Mouse (Mus musculus) limb, embryonic 12.5 days (tissue): ENCODE data around the gene Mapk7. TPM values are rescaled to one million over a fixed set of nuclear protein-coding genes. Genes with fewer than 3 reads are reported as not detected.
A peak's percentile ranks its signal among the peaks of the same experiment; 100 is the strongest.

Experiments
- ATAC-seq: fragments of 200-750 bp; cut with Nextera tagmentation; 2 replicates; pipeline ENCODE4 v1.8.0; 2017; ENCODE audit warnings: low read depth, moderate TSS enrichment; ENCODE audit not compliant: insufficient number of reproducible peaks, insufficient read depth, low FRiP score, low TSS enrichment
- H3K27ac ChIP-seq: fragments of 300-500 bp; sonication (generic); 2 replicates; pipeline ENCODE4 v1.5.1; 2016; ENCODE audit warnings: mild to moderate bottlenecking, moderate library complexity
- H3K27me3 ChIP-seq: fragments of 300-500 bp; sonication (generic); 2 replicates; pipeline ENCODE4 v1.6.1; 2016; ENCODE audit warnings: mild to moderate bottlenecking, moderate library complexity
- H3K36me3 ChIP-seq: fragments of 300-500 bp; sonication (generic); 2 replicates; pipeline ENCODE4 v1.6.1; 2016; ENCODE audit warnings: mild to moderate bottlenecking, moderate library complexity
- H3K4me1 ChIP-seq: fragments of 300-500 bp; sonication (generic); replicated peaks from 2 replicates; pipeline ENCODE4 v1.6.1; 2016
- H3K4me2 ChIP-seq: fragments of 300-500 bp; sonication (generic); 2 replicates; pipeline ENCODE4 v1.6.1; 2016; ENCODE audit warnings: mild to moderate bottlenecking, moderate library complexity
- H3K4me3 ChIP-seq: fragments of 300-500 bp; sonication (generic); replicated peaks from 2 replicates; pipeline ENCODE4 v1.5.1; 2016; ENCODE audit warnings: mild to moderate bottlenecking
- H3K9ac ChIP-seq: fragments of 300-500 bp; sonication (generic); replicated peaks from 2 replicates; pipeline ENCODE4 v1.6.1; 2016; ENCODE audit warnings: mild to moderate bottlenecking, moderate library complexity
- H3K9me3 ChIP-seq: fragments of 300-500 bp; sonication (generic); 2 replicates; pipeline ENCODE4 v1.6.1; 2016; ENCODE audit warnings: mild to moderate bottlenecking, moderate library complexity
- WGBS: fragments of 180-500 bp; shearing (Covaris S2); methylation state at CpG from one replicate; pipeline ENCODE4 v1.1.7; 2016; 5-methylcytosine and 5-hydroxymethylcytosine counted together
- polyA plus RNA-seq: library from polyadenylated mRNA; unstranded; fragments of >200 nt; fragmentation: Nextera tagmentation; extraction: Ambion mirVana; gene quantifications from 2 replicates; pipeline ENCODE4 v1.2.1, GENCODE M21; 2016

The Mapk7 gene
- polyA plus RNA-seq, 1 experiment from 2014 or later, result 85.0 TPM

DNA sequence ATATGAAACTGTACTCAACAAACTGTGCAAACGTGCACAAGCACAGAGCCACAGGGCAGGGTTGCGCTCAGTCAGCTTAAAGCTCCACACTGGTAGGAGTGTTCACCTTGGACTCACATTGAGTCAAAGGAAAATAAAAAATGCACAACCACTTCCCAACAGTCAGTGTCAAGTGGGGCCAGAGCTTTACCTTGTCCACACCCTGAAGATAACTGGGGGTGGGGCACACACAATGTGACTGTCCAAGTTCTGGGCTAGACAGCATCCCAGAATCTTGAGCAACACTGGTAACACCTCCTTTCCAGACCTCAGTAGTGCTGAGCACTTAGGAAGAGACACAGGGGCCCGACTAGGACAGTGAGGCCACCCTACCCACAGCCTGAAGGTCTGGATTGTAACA lies 24.7 kb upstream of the Mapk7 start:
- Histone ChIP-seq H3K9me3 (no peaks in the 10 kb centered on the region), H3K36me3 (peaks cover 69% of the 10 kb centered on the region), H3K27ac (no peak overlapping the region), H3K4me2 (no peak overlapping the region), H3K9ac (no peak overlapping the region), H3K4me1 (no peaks in the 10 kb centered on the region), H3K27me3 (no peaks in the 10 kb centered on the region), H3K4me3 (no peak overlapping the region)
- WGBS, result 90% methylated on average over 3 of the region's 3 CpGs
- no peak for ATAC-seq

DNA sequence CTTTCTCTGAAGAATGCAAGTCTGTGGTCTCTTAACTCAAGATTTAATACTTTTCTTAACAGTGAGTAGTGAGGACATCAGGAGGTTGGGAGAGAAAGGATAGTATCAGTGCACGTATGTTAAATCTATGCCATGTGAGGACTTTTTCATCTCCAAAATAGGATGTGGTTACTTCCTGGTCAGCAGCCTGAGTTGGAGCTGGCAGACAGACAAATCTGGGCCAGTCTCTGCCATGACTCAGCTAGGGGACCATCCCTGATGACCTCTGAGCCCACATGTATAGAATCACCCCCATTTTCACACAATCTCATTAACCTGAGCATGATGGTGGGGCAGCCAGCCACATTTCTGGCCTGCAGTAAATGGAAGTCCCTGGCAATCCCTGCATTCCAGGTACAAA lies 23.8 kb upstream of the Mapk7 start:
- Histone ChIP-seq H3K9ac (no peak overlapping the region), H3K4me2 (no peak overlapping the region), H3K9me3 (no peaks in the 10 kb centered on the region), H3K27me3 (no peaks in the 10 kb centered on the region), H3K36me3 (peaks cover 76% of the 10 kb centered on the region), H3K4me3 (no peak overlapping the region), H3K27ac (no peak overlapping the region), H3K4me1 (no peaks in the 10 kb centered on the region)
- 88% methylated on average over 1 of the region's 1 CpGs for WGBS
- ATAC-seq, result no peak

GRCm38 (mm10) chr11:61514953-61515352 lies 20.7 kb upstream of the Mapk7 start:
- Histone ChIP-seq H3K4me1 (no peaks in the 10 kb centered on the region), H3K9ac (no peak overlapping the region), H3K27me3 (no peaks in the 10 kb centered on the region), H3K9me3 (no peaks in the 10 kb centered on the region), H3K4me3 (no peak overlapping the region), H3K27ac (no peak overlapping the region), H3K4me2 (no peak overlapping the region), H3K36me3 (peaks cover 66% of the 10 kb centered on the region)
- WGBS, result 47% methylated on average over 3 of the region's 3 CpGs
- ATAC-seq, result no peak

GRCm38 (mm10) chr11:61504713-61505257 lies 10.6 kb upstream of the Mapk7 start, which contains the start of gene B9d1:
Gene B9d1 (plus strand): TSS chr11:61505144.
- H3K27ac ChIP-seq, result peak within 1 kb of the TSS; percentile 85

DNA sequence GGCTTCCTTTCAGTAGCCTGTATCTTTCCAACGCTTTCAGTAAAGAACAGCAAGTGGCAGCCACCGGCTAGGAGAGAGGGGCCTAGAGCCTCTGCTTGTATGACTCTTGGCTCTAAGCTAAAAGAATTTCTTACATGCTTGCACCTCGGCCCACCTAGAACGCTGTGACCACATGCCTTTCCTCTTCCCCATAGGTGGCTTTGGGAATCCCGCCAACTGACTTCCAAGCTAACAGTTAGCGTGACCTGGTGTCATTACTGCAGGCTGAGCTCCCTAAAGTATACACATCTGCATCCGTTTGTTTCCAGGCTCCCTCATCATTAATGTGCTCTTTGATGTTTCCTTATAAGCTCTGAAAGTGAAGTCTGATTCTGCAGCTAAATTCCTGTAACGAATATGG lies 9.7 kb upstream of the Mapk7 start:
- no peak for ATAC-seq
- Histone ChIP-seq H3K9me3 (no peaks in the 10 kb centered on the region), H3K4me1 (peaks cover 25% of the 10 kb centered on the region), H3K27me3 (no peaks in the 10 kb centered on the region), H3K9ac (no peak overlapping the region), H3K27ac (peak overlapping the region; percentile 50), H3K4me2 (no peak overlapping the region), H3K4me3 (peak overlapping the region; percentile 59; the same call in 1 of the 2 replicates), H3K36me3 (0 out of 2 replicates have a peak, but pooled peaks cover 6% of the 10 kb centered on the region)
- WGBS, result 42% methylated on average over 8 of the region's 8 CpGs

More at GRCm38 (mm10) chr11:61504713-61505257, 10.6 kb upstream of the Mapk7 start, which contains the start of gene B9d1:
- no peaks in the 10 kb centered on the region for H3K9me3 ChIP-seq
- peaks cover 21% of the 10 kb centered on the region for H3K4me1 ChIP-seq
- H3K4me3 ChIP-seq, result peak within 1 kb of the TSS; percentile 59
- H3K4me2 ChIP-seq, result peak within 1 kb of the TSS; percentile 54
- WGBS, result under 1% methylated on average over 39 of the region's 39 CpGs
- H3K9ac ChIP-seq, result peak within 1 kb of the TSS; percentile 63
- peak; percentile 91 for ATAC-seq
- peaks cover 15% of the 10 kb centered on the region; the same call in 1 of the 2 replicates for H3K36me3 ChIP-seq
- no peaks in the 10 kb centered on the region for H3K27me3 ChIP-seq

DNA sequence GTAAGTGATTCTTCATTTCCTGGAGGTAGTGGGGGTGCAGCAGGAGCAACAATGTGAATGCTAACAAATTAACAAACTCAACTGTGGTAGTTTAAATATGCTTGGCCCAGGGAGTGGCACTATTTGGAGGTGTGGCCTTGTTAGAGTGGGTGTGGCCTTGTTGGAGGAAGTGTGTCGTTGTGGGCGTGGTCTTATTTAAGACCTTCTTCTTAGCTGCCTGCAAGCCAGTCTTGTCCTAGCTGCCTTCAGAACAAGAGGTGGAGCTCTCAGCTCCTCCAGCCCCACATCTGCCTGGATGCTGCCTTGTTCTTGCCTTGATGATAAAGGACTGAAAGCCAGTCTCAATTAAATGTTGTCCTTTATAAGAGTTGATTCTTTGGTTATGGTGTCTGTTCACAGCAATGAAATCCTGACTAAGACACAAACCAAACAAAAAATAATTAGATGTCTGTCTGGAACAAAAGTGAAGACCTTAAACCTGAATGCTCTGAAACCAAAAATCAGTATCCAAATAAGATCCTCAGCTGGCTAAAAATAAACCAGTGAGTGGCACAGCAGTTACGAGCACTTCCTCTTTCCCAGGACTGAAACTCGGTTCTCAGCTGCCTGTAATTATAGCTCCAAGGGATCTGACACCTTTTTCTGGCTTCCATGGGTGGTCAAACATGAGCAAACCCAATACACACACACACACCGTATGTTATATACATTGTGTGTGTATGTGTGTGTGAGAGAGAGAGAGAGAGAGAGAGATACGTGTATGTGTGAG lies 4.7 kb upstream of the Mapk7 start:
- Histone ChIP-seq H3K4me2 (no peak overlapping the region), H3K4me3 (no peak overlapping the region), H3K36me3 (no peaks in the 10 kb centered on the region), H3K9me3 (no peaks in the 10 kb centered on the region), H3K27me3 (no peaks in the 10 kb centered on the region), H3K27ac (0 out of 2 replicates have a peak overlapping the region, but pooled peaks have one; percentile 29), H3K9ac (no peak overlapping the region), H3K4me1 (peaks cover 9% of the 10 kb centered on the region)
- no peak for ATAC-seq
- 58% methylated on average over 6 of the region's 6 CpGs for WGBS

DNA sequence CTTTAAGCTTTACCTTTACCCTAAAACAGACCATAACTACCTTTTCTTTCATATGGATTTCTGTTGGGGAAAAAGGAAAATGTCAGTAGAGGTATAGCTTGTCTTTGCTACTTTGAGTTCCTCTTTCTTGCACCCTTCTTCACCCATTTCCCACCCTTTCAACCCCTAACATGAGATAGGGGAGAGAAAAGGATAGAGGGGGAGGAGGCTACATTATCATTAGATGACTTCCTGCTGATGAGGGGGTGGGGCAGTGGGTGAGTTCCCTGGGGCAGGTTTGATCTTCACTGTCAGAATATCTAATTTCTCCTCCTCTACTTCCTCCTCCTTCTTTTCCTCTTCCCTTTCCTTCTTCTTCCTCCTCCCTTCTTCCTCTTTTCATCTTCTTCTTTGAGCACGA lies 3.3 kb upstream of the Mapk7 start:
- H3K36me3 ChIP-seq, result peaks cover 6% of the 10 kb centered on the region
- H3K4me3 ChIP-seq, result no peak overlapping the region
- H3K9ac ChIP-seq, result no peak overlapping the region
- no peak overlapping the region for H3K27ac ChIP-seq
- no peaks in the 10 kb centered on the region for H3K9me3 ChIP-seq
- no peak for ATAC-seq
- WGBS, result 78% methylated on average over 1 of the region's 1 CpGs
- peaks cover 13% of the 10 kb centered on the region for H3K4me1 ChIP-seq
- no peak overlapping the region for H3K4me2 ChIP-seq
- H3K27me3 ChIP-seq, result no peaks in the 10 kb centered on the region

GRCm38 (mm10) chr11:61495528-61495927 lies 1.3 kb upstream of the Mapk7 start:
- Histone ChIP-seq H3K36me3 (peaks cover 25% of the 10 kb centered on the region), H3K9ac (no peak overlapping the region), H3K4me2 (no peak overlapping the region), H3K27me3 (no peaks in the 10 kb centered on the region), H3K9me3 (no peaks in the 10 kb centered on the region), H3K27ac (peak overlapping the region; percentile 90; the same call in 1 of the 2 replicates), H3K4me1 (peaks cover 18% of the 10 kb centered on the region), H3K4me3 (no peak overlapping the region)
- WGBS, result 91% methylated on average over 2 of the region's 2 CpGs
- ATAC-seq, result no peak

- peak; percentile 56 for ATAC-seq
- Histone ChIP-seq H3K4me2 (peak overlapping the region; percentile 81), H3K4me1 (peaks cover 17% of the 10 kb centered on the region), H3K4me3 (peak overlapping the region; percentile 87), H3K36me3 (peaks cover 44% of the 10 kb centered on the region), H3K9me3 (no peaks in the 10 kb centered on the region), H3K9ac (peak overlapping the region; percentile 85), H3K27ac (peak overlapping the region; percentile 88), H3K27me3 (no peaks in the 10 kb centered on the region)
- WGBS, result under 1% methylated on average over 38 of the region's 50 CpGs
Observed at GRCm38 (mm10) chr11:61493525-61494128, 579 bp downstream of the Mapk7 start.

GRCm38 (mm10) chr11:61492749-61493401 lies 1.3 kb downstream of the Mapk7 start:
- no peak for ATAC-seq
- H3K4me1 ChIP-seq, result peaks cover 20% of the 10 kb centered on the region
- H3K9ac ChIP-seq, result peak overlapping the region; percentile 85
- 0 out of 2 replicates have a peak overlapping the region, but pooled peaks have one; percentile 88 for H3K27ac ChIP-seq
- peaks cover 52% of the 10 kb centered on the region for H3K36me3 ChIP-seq
- H3K4me3 ChIP-seq, result peak overlapping the region; percentile 87
- 76% methylated on average over 12 of the region's 12 CpGs for WGBS
- H3K9me3 ChIP-seq, result no peaks in the 10 kb centered on the region
- H3K27me3 ChIP-seq, result no peaks in the 10 kb centered on the region
- H3K4me2 ChIP-seq, result peak overlapping the region; percentile 81
